Mouse (Mus musculus) myocyte (in vitro differentiated cells): ENCODE results near the gene Rnase4. TPM values are rescaled to one million over a fixed set of nuclear protein-coding genes. Genes with fewer than 3 reads are reported as not detected.

Experiments used
- H3K27me3 ChIP-seq: one replicate; pipeline ENCODE4 v1.6.1; 2011; ENCODE audit not compliant: control insufficient read depth, insufficient read depth, insufficient read length
- H3K36me3 ChIP-seq: one replicate; pipeline ENCODE4 v1.6.1; 2011; ENCODE audit not compliant: control insufficient read depth, insufficient read depth
- H3K4me2 ChIP-seq: one replicate; pipeline ENCODE4 v1.6.1; 2011; ENCODE audit warnings: low read depth, control low read depth
- H3K4me3 ChIP-seq: one replicate; pipeline ENCODE4 v1.5.1; 2011; ENCODE audit warnings: mild to moderate bottlenecking, control low read depth, moderate library complexity
- H3K79me2 ChIP-seq: one replicate; pipeline ENCODE4 v1.6.1; 2011; ENCODE audit not compliant: control insufficient read depth, insufficient read depth
- H3ac ChIP-seq: one replicate; pipeline ENCODE4 v1.6.1; 2011; ENCODE audit not compliant: control insufficient read depth, insufficient read length
- CEBPB ChIP-seq: IDR thresholded peaks from 2 replicates; pipeline ENCODE4 v1.6.1; 2011; ENCODE audit warnings: mild to moderate bottlenecking, moderate library complexity; ENCODE audit not compliant: poor library complexity, insufficient read depth, severe bottlenecking
- E2F4 ChIP-seq: IDR thresholded peaks from one replicate; pipeline ENCODE4 v1.6.1; 2011; ENCODE audit warnings: mild to moderate bottlenecking, control low read depth, moderate library complexity; ENCODE audit not compliant: insufficient read depth
- MAX ChIP-seq: IDR thresholded peaks from one replicate; pipeline ENCODE4 v1.6.1; 2011; ENCODE audit warnings: low read depth, mild to moderate bottlenecking, control low read depth
- MYOD1 ChIP-seq, 3 experiments: IDR thresholded peaks; one replicate each; pipeline ENCODE4 v1.6.1; 2011; ENCODE audit warnings: control low read depth in 2 of 3, low read depth in 2 of 3, mild to moderate bottlenecking in 2 of 3, moderate library complexity in 1 of 3; ENCODE audit not compliant: insufficient read length in 2 of 3, control insufficient read depth in 1 of 3
- MYOG ChIP-seq, 3 experiments: IDR thresholded peaks; one replicate each; pipeline ENCODE4 v1.6.1; 2011; ENCODE audit warnings: control low read depth in 2 of 3, low read depth in 2 of 3, mild to moderate bottlenecking in 2 of 3; ENCODE audit not compliant: insufficient read length in 2 of 3, control insufficient read depth in 1 of 3, insufficient read depth in 1 of 3
- POLR2A ChIP-seq: IDR thresholded peaks from one replicate; pipeline ENCODE4 v1.6.1; 2011; ENCODE audit warnings: low read depth, mild to moderate bottlenecking, control low read depth, moderate library complexity; ENCODE audit not compliant: insufficient read length
- POLR2AphosphoS2 ChIP-seq: IDR thresholded peaks from one replicate; pipeline ENCODE4 v1.6.1; 2011; ENCODE audit warnings: low read depth, control low read depth; ENCODE audit not compliant: insufficient read length
- REST ChIP-seq: IDR thresholded peaks from one replicate; pipeline ENCODE4 v1.6.1; 2011; ENCODE audit warnings: mild to moderate bottlenecking, control low read depth, moderate library complexity; ENCODE audit not compliant: insufficient read depth, insufficient read length
- SRF ChIP-seq: IDR thresholded peaks from one replicate; pipeline ENCODE4 v1.6.1; 2011; ENCODE audit warnings: low read depth; ENCODE audit not compliant: control insufficient read depth, insufficient read length
- TCF12 ChIP-seq: IDR thresholded peaks from one replicate; pipeline ENCODE4 v1.6.1; 2011; ENCODE audit warnings: mild to moderate bottlenecking, control low read depth; ENCODE audit not compliant: poor library complexity, insufficient read depth, severe bottlenecking
- TCF3 ChIP-seq: IDR thresholded peaks from one replicate; pipeline ENCODE4 v1.6.1; 2011; ENCODE audit warnings: low read depth, control low read depth; ENCODE audit not compliant: insufficient read length
- USF1 ChIP-seq: IDR thresholded peaks from one replicate; pipeline ENCODE4 v1.6.1; 2011; ENCODE audit warnings: low read depth, mild to moderate bottlenecking, control low read depth, moderate library complexity
- polyA plus RNA-seq: library from polyadenylated mRNA; unstranded; fragments of >200 nt; fragmentation: generic; extraction: Trizol; gene quantifications from one replicate; pipeline ENCODE4 v1.2.1, GENCODE M21; 2012; ENCODE audit warnings: missing spikeins

Rnase4 gene
- polyA plus RNA-seq, 1 experiment, result 17.8 TPM

DNA sequence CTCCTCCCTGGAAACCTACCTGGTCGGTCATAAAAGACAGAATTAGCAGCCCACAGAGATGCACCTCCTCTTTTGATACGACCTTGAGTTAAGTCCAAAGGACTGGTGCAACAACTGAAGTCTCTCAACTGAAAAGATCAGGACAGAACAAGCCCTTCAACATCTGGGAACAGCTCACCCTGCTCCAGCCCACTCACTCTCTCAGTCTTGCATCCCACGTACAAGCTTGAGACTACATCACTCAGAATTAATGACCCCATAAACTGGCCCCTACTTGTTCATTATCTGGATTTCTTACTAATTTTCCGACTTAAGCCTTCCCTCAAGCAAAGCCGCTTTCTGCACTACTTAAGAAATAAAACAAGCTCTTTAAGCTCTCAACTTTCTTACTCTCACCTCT is 37.7 kb upstream of the Rnase4 start:
- no peak for TF ChIP-seq MAX
- TF ChIP-seq E2F4, result no peak
- TF ChIP-seq USF1, result no peak
- TF ChIP-seq POLR2AphosphoS2, result no peak
- TF ChIP-seq TCF3, result no peak
- TF ChIP-seq MYOD1 (IDR thresholded peaks at IDR 0.05; ENCODE audit: control insufficient read depth in 1 of 3, insufficient read length in 2 of 3, low read depth in 2 of 3), result no peak
- no peak for TF ChIP-seq MYOG (IDR thresholded peaks at IDR 0.05; ENCODE audit: control insufficient read depth in 1 of 3, insufficient read depth in 1 of 3, insufficient read length in 2 of 3, low read depth in 2 of 3)
- no peak for TF ChIP-seq TCF12
- TF ChIP-seq POLR2A, result no peak
- TF ChIP-seq SRF, result no peak
- TF ChIP-seq CEBPB, result no peak
- TF ChIP-seq REST, result no peak

DNA sequence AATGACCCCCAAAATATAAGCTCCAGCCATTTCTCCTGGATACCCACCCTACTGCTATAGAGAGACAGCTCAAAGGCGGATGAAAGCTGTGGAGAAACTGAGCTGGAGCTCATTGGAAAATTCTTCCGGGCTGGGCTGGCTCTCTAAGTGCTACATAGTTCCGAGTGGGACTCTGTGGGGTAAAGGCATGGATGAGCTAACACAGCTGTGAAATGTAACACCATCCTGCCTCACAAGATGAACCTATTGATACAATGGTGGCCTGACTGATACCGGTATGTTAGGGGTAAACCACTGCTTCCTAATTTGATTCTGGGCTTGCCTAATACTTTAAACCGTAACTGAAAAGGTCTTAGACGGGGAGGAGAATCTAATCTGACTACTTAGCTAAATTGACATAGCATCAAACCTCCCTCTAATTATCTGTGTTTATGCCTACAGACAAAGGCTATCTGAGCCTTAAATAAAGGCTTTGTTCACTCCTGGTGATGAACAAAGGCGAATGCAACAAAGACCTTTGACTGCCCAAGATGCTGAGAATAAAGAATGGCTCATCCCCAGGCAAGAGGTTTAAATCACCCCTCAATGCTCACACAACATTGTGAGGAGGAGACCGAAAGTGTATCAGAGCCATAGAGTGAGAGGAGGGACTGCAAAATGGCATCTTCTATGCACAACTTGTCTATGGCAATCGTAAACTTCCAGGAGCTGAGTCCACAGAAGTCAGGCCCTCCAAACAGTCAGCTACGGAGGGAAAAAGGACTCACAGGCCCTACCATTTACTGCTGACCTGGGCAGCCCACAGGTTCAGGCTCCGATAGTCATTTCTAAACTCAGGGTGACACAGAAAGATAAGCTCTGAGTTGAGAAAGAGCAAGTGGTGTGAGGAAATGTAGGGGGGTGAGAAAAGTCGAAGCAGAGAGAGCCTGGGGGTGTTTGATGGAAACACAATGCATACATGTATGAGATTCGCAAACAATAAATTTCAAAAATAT is 36.3 kb upstream of the Rnase4 start:
- no peak for TF ChIP-seq MYOD1 (IDR thresholded peaks at IDR 0.05; ENCODE audit: control insufficient read depth in 1 of 3, insufficient read length in 2 of 3, low read depth in 2 of 3)
- no peak for TF ChIP-seq REST
- no peak for TF ChIP-seq MYOG (IDR thresholded peaks at IDR 0.05; ENCODE audit: control insufficient read depth in 1 of 3, insufficient read depth in 1 of 3, insufficient read length in 2 of 3, low read depth in 2 of 3)
- no peak for TF ChIP-seq E2F4
- no peak for TF ChIP-seq TCF3
- no peak for TF ChIP-seq USF1
- TF ChIP-seq MAX, result no peak
- no peak for TF ChIP-seq POLR2A
- no peak for TF ChIP-seq TCF12
- TF ChIP-seq SRF, result no peak
- no peak for TF ChIP-seq CEBPB
- TF ChIP-seq POLR2AphosphoS2, result no peak
- H3K4me3 ChIP-seq, result no peak overlapping the region
- H3K36me3 ChIP-seq, result no peaks in the 10 kb centered on the region
- H3K27me3 ChIP-seq, result no peaks in the 10 kb centered on the region
- no peak overlapping the region for H3ac ChIP-seq
- H3K79me2 ChIP-seq, result no peaks in the 10 kb centered on the region
- H3K4me2 ChIP-seq, result no peak overlapping the region

More for the DNA sequence above, 37.7 kb upstream of the Rnase4 start:
- H3K79me2 ChIP-seq, result no peaks in the 10 kb centered on the region
- no peak overlapping the region for H3ac ChIP-seq
- no peaks in the 10 kb centered on the region for H3K36me3 ChIP-seq
- H3K27me3 ChIP-seq, result no peaks in the 10 kb centered on the region
- no peak overlapping the region for H3K4me2 ChIP-seq
- no peak overlapping the region for H3K4me3 ChIP-seq

- H3ac ChIP-seq, result no peak within 1 kb of the TSS
Observed at GRCm38 (mm10) chr14:51057401-51057831, 33.5 kb upstream of the Rnase4 start, which contains the start of gene Rnase12. Gene Rnase12 (minus strand): TSS chr14:51057661.

GRCm38 (mm10) chr14:51060761-51061160 is 30.1 kb upstream of the Rnase4 start:
- no peak overlapping the region for H3ac ChIP-seq
- no peaks in the 10 kb centered on the region for H3K36me3 ChIP-seq
- no peak for TF ChIP-seq CEBPB
- no peak for TF ChIP-seq MYOG (IDR thresholded peaks at IDR 0.05; ENCODE audit: control insufficient read depth in 1 of 3, insufficient read depth in 1 of 3, insufficient read length in 2 of 3, low read depth in 2 of 3)
- no peak for TF ChIP-seq TCF3
- no peak for TF ChIP-seq TCF12
- TF ChIP-seq MAX, result no peak
- TF ChIP-seq POLR2A, result no peak
- no peak for TF ChIP-seq POLR2AphosphoS2
- no peak for TF ChIP-seq MYOD1 (IDR thresholded peaks at IDR 0.05; ENCODE audit: control insufficient read depth in 1 of 3, insufficient read length in 2 of 3, low read depth in 2 of 3)
- no peak for TF ChIP-seq E2F4
- no peak for TF ChIP-seq SRF
- TF ChIP-seq USF1, result no peak
- TF ChIP-seq REST, result no peak
- no peaks in the 10 kb centered on the region for H3K79me2 ChIP-seq
- H3K27me3 ChIP-seq, result no peaks in the 10 kb centered on the region
- no peak overlapping the region for H3K4me2 ChIP-seq
- no peak overlapping the region for H3K4me3 ChIP-seq

More at GRCm38 (mm10) chr14:51057401-51057831, 33.5 kb upstream of the Rnase4 start, which contains the start of gene Rnase12:
- Histone ChIP-seq H3K27me3 (no peaks in the 10 kb centered on the region), H3K36me3 (no peaks in the 10 kb centered on the region), H3K4me3 (no peak within 1 kb of the TSS), H3K79me2 (no peaks in the 10 kb centered on the region), H3K4me2 (no peak within 1 kb of the TSS)
- no peak for TF ChIP-seq MYOD1 (IDR thresholded peaks at IDR 0.05; ENCODE audit: control insufficient read depth in 1 of 3, insufficient read length in 2 of 3, low read depth in 2 of 3)
- no peak for TF ChIP-seq POLR2AphosphoS2
- no peak for TF ChIP-seq TCF3
- no peak for TF ChIP-seq REST
- TF ChIP-seq USF1, result no peak
- no peak for TF ChIP-seq POLR2A
